Mouse (Mus musculus): Measurements from ENCODE around the gene Endod1. TPM values are rescaled to one million over a fixed set of nuclear protein-coding genes. Genes with fewer than 3 reads are reported as not detected.

The Endod1 gene
- 10 to 100 TPM in 1 of 2 experiments, 1 to 10 TPM in 1; 4.1 to 50.4 TPM for polyA plus RNA-seq (2012; fragmentation: generic; extraction: Trizol)

GRCm38 (mm10) chr9:14381353-14382055, at the start of gene Endod1:
TSS of gene Endod1 (minus strand) at chr9:14381507.

Other genes starting within 250 kb of the Endod1 start
- gene Sesn3, start 106.4 kb downstream of the Endod1 start, polyA plus RNA-seq (2012; fragmentation: generic; extraction: Trizol), result 10 to 100 TPM in 1 of 2 experiments, under 1 TPM in 1; 0.63 to 20.2 TPM
- gene Kdm4d, start 119.0 kb upstream of the Endod1 start, polyA plus RNA-seq (2012; fragmentation: generic; extraction: Trizol), result under 1 TPM; 0.02 to 0.54 TPM
- 100 to 1,000 TPM in 1 of 2 experiments, 10 to 100 TPM in 1; 57.1 to 114 TPM for gene Cwc15, start 119.1 kb upstream of the Endod1 start, polyA plus RNA-seq (2012; fragmentation: generic; extraction: Trizol)

Measured in C3H10T1/2 (cell line).